Mouse (Mus musculus) kidney, embryonic 14.5 days (tissue): ENCODE measurements around the gene Eno3. TPM values are rescaled to one million over a fixed set of nuclear protein-coding genes. Genes with fewer than 3 reads are reported as not detected.

Experiments
- ATAC-seq: fragments of 200-750 bp; cut with Nextera tagmentation; 2 replicates; pipeline ENCODE4 v1.8.0; 2017; ENCODE audit warnings: moderate number of reproducible peaks, mild to moderate bottlenecking, moderate TSS enrichment, moderate library complexity; ENCODE audit not compliant: low FRiP score, low TSS enrichment
- H3K27ac ChIP-seq: fragments of 300-500 bp; sonication (generic); 2 replicates; pipeline ENCODE4 v1.5.1; 2014; ENCODE audit warnings: low read depth, mild to moderate bottlenecking, low read length, moderate library complexity, mixed read lengths
- H3K27me3 ChIP-seq: fragments of 300-500 bp; sonication (generic); 2 replicates; pipeline ENCODE4 v1.6.1; 2014; ENCODE audit warnings: mild to moderate bottlenecking, low read length; ENCODE audit not compliant: control insufficient read depth, insufficient read depth
- H3K36me3 ChIP-seq: fragments of 300-500 bp; sonication (generic); 2 replicates; pipeline ENCODE4 v1.6.1; 2014; ENCODE audit warnings: low read length, mixed read lengths; ENCODE audit not compliant: control insufficient read depth, insufficient read depth
- H3K4me1 ChIP-seq: fragments of 300-500 bp; sonication (generic); 2 replicates; pipeline ENCODE4 v1.6.1; 2014; ENCODE audit warnings: low read length, mixed read lengths; ENCODE audit not compliant: control insufficient read depth, insufficient read depth
- H3K4me2 ChIP-seq: fragments of 300-500 bp; sonication (generic); replicated peaks from 2 replicates; pipeline ENCODE4 v1.6.1; 2014; ENCODE audit warnings: low read depth, mild to moderate bottlenecking, low read length
- H3K4me3 ChIP-seq: fragments of 300-500 bp; sonication (generic); 2 replicates; pipeline ENCODE4 v1.5.1; 2014; ENCODE audit warnings: mild to moderate bottlenecking, low read length
- H3K9ac ChIP-seq: fragments of 300-500 bp; sonication (generic); 2 replicates; pipeline ENCODE4 v1.6.1; 2014; ENCODE audit warnings: low read depth, mild to moderate bottlenecking, low read length, moderate library complexity
- H3K9me3 ChIP-seq: fragments of 300-500 bp; sonication (generic); 2 replicates; pipeline ENCODE4 v1.6.1; 2016; ENCODE audit warnings: low read length; ENCODE audit not compliant: control insufficient read depth
- WGBS: fragments of 180-500 bp; shearing (Covaris S2); extraction: QIAGEN DNeasy Blood & Tissue Kit; methylation state at CpG from one replicate; pipeline ENCODE4 v1.1.7; 2014; 5-methylcytosine and 5-hydroxymethylcytosine counted together
- polyA plus RNA-seq: library from polyadenylated mRNA; unstranded; fragments of >200 nt; fragmentation: Nextera tagmentation; extraction: Ambion mirVana; gene quantifications from 2 replicates; pipeline ENCODE4 v1.2.1, GENCODE M21; 2014

The Eno3 gene
- polyA plus RNA-seq, 1 experiment from 2014 or later = 22.4 TPM

GRCm38 (mm10) chr11:70688372-70688771, 31.4 kb downstream of the Eno3 start:
- H3K27ac ChIP-seq = peak overlapping the region; percentile 81
- no peaks in the 10 kb centered on the region for H3K27me3 ChIP-seq
- peak overlapping the region; percentile 74 for H3K4me2 ChIP-seq
- H3K9ac ChIP-seq = peak overlapping the region; percentile 82
- H3K9me3 ChIP-seq = no peaks in the 10 kb centered on the region
- H3K4me1 ChIP-seq = peaks cover 7% of the 10 kb centered on the region; the same call in 1 of the 2 replicates
- H3K4me3 ChIP-seq = peak overlapping the region; percentile 83
- H3K36me3 ChIP-seq = peaks cover 22% of the 10 kb centered on the region
- no peak for ATAC-seq
- 11% methylated on average over 8 of the region's 8 CpGs for WGBS

DNA sequence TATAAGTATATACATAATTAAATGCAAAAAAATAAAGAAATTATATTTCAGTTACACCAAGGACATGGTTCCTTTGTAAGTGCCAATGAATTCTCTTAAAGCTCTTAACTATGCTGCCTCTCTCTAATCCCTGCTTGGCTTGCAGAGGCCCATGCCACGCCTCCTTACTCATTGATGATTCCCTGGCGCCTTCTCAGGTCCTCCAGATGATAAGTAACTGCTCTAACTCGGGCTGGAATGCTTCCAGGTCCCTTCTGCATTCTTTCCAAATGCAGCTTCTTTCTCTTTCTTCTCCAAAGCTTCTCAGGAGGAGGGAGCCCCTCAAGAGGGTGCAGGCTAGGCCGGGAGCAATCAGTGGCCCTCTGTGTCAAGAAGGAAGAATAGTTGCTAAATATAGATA, 32.6 kb downstream of the Eno3 start:
- Histone ChIP-seq H3K4me3 (no peak overlapping the region), H3K4me2 (no peak overlapping the region), H3K9ac (no peak overlapping the region), H3K4me1 (peaks cover 7% of the 10 kb centered on the region; the same call in 1 of the 2 replicates), H3K27me3 (no peaks in the 10 kb centered on the region), H3K9me3 (no peaks in the 10 kb centered on the region), H3K27ac (no peak overlapping the region), H3K36me3 (peaks cover 10% of the 10 kb centered on the region)
- WGBS = 66% methylated on average over 4 of the region's 4 CpGs
- ATAC-seq = no peak

DNA sequence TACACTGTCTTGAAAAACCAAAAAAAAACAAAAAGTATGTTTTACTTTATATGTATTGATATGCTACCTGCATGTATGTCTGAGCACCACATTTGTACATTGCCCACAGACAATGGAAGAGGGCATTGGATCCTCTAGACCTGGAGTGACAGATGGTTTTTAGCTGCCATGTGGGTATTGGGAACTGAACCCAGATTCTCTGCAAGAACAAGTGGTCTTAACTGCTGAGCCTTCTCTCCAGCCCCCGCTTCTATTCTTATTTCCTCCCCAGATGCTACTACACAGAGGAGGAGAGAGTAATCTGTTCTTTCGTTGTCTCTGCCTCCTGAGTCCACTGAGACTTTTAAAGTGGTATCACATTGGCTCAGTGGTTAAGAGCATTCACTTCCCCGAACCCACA, 36.5 kb downstream of the Eno3 start:
- H3K9me3 ChIP-seq = no peaks in the 10 kb centered on the region
- H3K27ac ChIP-seq = no peak overlapping the region
- H3K9ac ChIP-seq = no peak overlapping the region
- H3K4me1 ChIP-seq = peaks cover 4% of the 10 kb centered on the region; the same call in 1 of the 2 replicates
- ATAC-seq = no peak
- H3K4me2 ChIP-seq = no peak overlapping the region
- H3K4me3 ChIP-seq = no peak overlapping the region
- H3K27me3 ChIP-seq = no peaks in the 10 kb centered on the region
- H3K36me3 ChIP-seq = no peaks in the 10 kb centered on the region
- WGBS = 81% methylated on average over 3 of the region's 3 CpGs

DNA sequence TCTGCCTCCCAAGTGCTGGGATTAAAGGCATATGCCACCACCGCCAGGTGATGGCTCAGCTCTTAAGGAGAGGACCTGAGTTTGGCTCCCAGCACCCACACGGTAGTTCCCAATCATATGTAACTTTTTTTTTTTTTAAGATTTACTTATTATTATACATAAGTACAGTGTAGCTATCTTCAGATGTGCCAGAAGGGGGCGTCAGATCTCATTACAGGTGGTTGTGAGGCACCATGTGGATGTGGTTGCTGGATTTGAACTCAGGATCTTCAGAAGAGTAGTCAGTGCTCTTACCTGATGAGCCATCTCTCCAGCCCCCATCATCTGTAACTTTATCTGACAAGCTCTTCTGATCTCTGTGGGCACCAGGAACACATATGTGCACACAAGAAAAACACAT, 40.4 kb downstream of the Eno3 start:
- 76% methylated on average over 3 of the region's 3 CpGs for WGBS
- H3K9ac ChIP-seq = no peak overlapping the region
- peaks cover 12% of the 10 kb centered on the region for H3K4me1 ChIP-seq
- H3K4me2 ChIP-seq = no peak overlapping the region
- no peaks in the 10 kb centered on the region for H3K27me3 ChIP-seq
- H3K4me3 ChIP-seq = no peak overlapping the region
- no peak overlapping the region for H3K27ac ChIP-seq
- H3K9me3 ChIP-seq = no peaks in the 10 kb centered on the region
- no peaks in the 10 kb centered on the region for H3K36me3 ChIP-seq
- no peak for ATAC-seq

GRCm38 (mm10) chr11:70699051-70699450, 42.0 kb downstream of the Eno3 start:
- no peak for ATAC-seq
- H3K36me3 ChIP-seq = peaks cover 8% of the 10 kb centered on the region; the same call in 1 of the 2 replicates
- peaks cover 16% of the 10 kb centered on the region for H3K4me1 ChIP-seq
- no peaks in the 10 kb centered on the region for H3K27me3 ChIP-seq
- H3K4me3 ChIP-seq = no peak overlapping the region
- H3K27ac ChIP-seq = no peak overlapping the region
- no peaks in the 10 kb centered on the region for H3K9me3 ChIP-seq
- 74% methylated on average over 2 of the region's 2 CpGs for WGBS
- no peak overlapping the region for H3K4me2 ChIP-seq
- H3K9ac ChIP-seq = no peak overlapping the region

DNA sequence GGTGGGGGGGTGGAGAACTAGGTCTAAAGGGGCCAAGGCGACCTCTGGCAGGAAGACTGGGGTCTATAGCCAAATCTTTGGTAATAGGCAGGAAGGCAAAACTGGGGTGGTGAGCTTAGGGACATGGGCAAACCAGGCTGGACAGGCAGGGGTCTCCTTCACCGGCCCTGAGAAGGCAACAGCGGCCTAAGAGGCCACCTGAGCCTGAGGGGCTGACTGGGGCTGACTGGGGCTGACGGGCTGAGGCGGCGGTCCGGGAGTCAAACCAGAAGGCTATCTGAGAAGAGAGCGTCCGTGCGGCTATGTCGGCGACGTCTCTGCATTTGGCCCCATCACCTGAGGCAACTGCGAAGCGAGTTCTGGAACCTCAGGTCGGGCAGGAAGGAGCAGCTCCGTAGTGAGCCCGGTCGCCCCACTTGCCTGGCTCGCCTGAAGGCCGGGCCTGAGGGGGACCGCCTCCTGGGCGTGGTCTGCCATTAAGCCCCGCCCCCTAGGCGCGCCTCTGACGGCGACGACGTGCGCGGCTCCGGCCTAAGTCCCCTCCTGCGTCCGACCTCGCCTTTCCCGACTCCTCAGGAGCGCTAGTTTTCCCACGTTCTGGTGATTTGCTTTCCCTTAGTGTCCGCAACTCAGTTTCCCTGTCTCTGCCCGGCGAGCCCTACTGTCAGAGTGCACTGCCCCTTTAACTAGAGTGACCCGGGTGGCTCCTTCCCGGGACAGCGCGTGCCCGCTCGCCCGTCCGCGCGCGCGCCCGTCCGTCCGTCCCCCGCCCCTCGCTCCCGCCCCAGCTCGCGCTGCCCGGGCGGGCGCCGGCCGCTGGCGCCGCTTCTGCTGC, 42.9 kb downstream of the Eno3 start, which contains the start of the genes Inca1 and Kif1c:
Gene Inca1, minus strand, starts transcription at position 434 of the 835 bp plus-strand sequence.
Gene Kif1c, plus strand, starts transcription at position 827 of the 835 bp plus-strand sequence.
- peak; percentile 95 for ATAC-seq
- WGBS = under 1% methylated on average over 64 of the region's 69 CpGs
- H3K27me3 ChIP-seq = no peaks in the 10 kb centered on the region

GRCm38 (mm10) chr11:70700613-70701012, 43.6 kb downstream of the Eno3 start:
- H3K27ac ChIP-seq = peak overlapping the region; percentile 95; the same call in 1 of the 2 replicates
- H3K4me2 ChIP-seq = peak overlapping the region; percentile 66
- peak overlapping the region; percentile 93 for H3K4me3 ChIP-seq
- no peaks in the 10 kb centered on the region for H3K9me3 ChIP-seq
- H3K4me1 ChIP-seq = peaks cover 16% of the 10 kb centered on the region
- peak; percentile 56 for ATAC-seq
- H3K27me3 ChIP-seq = no peaks in the 10 kb centered on the region
- peaks cover 24% of the 10 kb centered on the region for H3K36me3 ChIP-seq
- H3K9ac ChIP-seq = peak overlapping the region; percentile 92
- WGBS = under 1% methylated on average over 34 of the region's 34 CpGs

More for the DNA sequence above, 42.9 kb downstream of the Eno3 start, which contains the start of the genes Inca1 and Kif1c:
- Histone ChIP-seq H3K9me3 (no peaks in the 10 kb centered on the region), H3K36me3 (peaks cover 17% of the 10 kb centered on the region; the same call in 1 of the 2 replicates), H3K9ac (peak within 1 kb of the TSS; percentile 92), H3K4me2 (peak within 1 kb of the TSS; percentile 66), H3K27ac (peak within 1 kb of the TSS; percentile 95), H3K4me1 (peaks cover 16% of the 10 kb centered on the region), H3K4me3 (peak within 1 kb of the TSS; percentile 93)

GRCm38 (mm10) chr11:70701221-70701955, 44.4 kb downstream of the Eno3 start:
- Histone ChIP-seq H3K36me3 (peaks cover 32% of the 10 kb centered on the region), H3K27ac (no peak overlapping the region), H3K4me2 (peak overlapping the region; percentile 66), H3K9ac (peak overlapping the region; percentile 92), H3K4me3 (peak overlapping the region; percentile 93), H3K9me3 (no peaks in the 10 kb centered on the region), H3K27me3 (no peaks in the 10 kb centered on the region), H3K4me1 (peaks cover 16% of the 10 kb centered on the region)
- 7% methylated on average over 10 of the region's 10 CpGs for WGBS
- no peak for ATAC-seq
